Mouse (Mus musculus) small intestine, adult 2 months (tissue): ENCODE results near the gene Tmem170.
A peak's percentile ranks its signal among the peaks of the same experiment; 100 is the strongest.

ENCODE experiments used
- CTCF ChIP-seq: fragments of 200-500 bp; IDR thresholded peaks from 2 replicates; pipeline ENCODE4 v1.5.1; 2012; ENCODE audit warnings: low read depth, mild to moderate bottlenecking, control low read depth, inconsistent platforms, low read length, moderate library complexity, mixed read lengths; ENCODE audit not compliant: insufficient replicate concordance, insufficient read length; ENCODE audit errors: extremely low read depth
- POLR2A ChIP-seq: fragments of 200-500 bp; IDR thresholded peaks from 2 replicates; pipeline ENCODE4 v1.6.1; 2012; ENCODE audit warnings: low read depth, mild to moderate bottlenecking, control low read depth, inconsistent platforms, low read length, moderate library complexity

DNA sequence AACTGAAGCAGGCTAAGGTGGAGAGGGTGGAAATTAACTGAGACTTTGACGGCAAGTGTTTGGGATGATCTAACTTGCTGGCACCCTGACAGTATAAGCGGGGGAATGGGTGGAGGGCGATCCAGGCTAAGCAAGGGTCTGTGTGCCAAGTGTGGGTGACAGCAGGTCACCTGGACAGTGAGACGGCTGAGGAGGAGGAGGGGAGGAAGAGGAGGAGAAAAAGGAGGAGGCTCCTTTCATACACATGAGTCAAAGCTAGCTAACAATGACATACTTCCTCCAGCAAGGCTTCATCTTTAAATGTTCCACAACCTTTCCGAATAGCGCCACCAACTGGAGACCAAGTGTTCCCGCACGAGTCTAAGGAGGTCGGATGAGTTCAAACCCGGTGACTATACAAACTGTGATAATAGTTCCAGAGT lies 46.8 kb upstream of the Tmem170 start:
- TF ChIP-seq CTCF (peak; percentile 54; the same call in 1 of the 2 replicates), POLR2A (no peak)
